Mouse (Mus musculus): ENCODE data around the gene Gas6. TPM values are rescaled to one million over a fixed set of nuclear protein-coding genes. Genes with fewer than 3 reads are reported as not detected.
A peak's percentile ranks its signal among the peaks of the same experiment; 100 is the strongest.

Gene Gas6
- polyA plus RNA-seq (2015; fragmentation: Nextera tagmentation; extraction: Ambion mirVana) = 65.1 and 67.4 TPM in 2 replicates

GRCm38 (mm10) chr8:13493858-13494631, at the start of gene Gas6:
TSS of gene Gas6 (minus strand) at chr8:13494490.
- Histone ChIP-seq H3K4me2 (ENCODE audit: low read length) (peak within 1 kb of the TSS; percentile 77), H3K36me3 (ENCODE audit: control insufficient read depth, insufficient read depth, low read length) (peaks cover 4% of the 10 kb centered on the region; the same call in 1 of the 2 replicates), H3K4me1 (ENCODE audit: control insufficient read depth, insufficient read depth, low read depth, low read length) (peaks cover 18% of the 10 kb centered on the region), H3K9me3 (ENCODE audit: control insufficient read depth, low read length) (no peaks in the 10 kb centered on the region), H3K27me3 (replicated peaks; ENCODE audit: control insufficient read depth, insufficient read depth, low read length) (no peaks in the 10 kb centered on the region; the same call in 1 of the 2 replicates), H3K9ac (ENCODE audit: low read depth, low read length) (peak within 1 kb of the TSS; percentile 89), H3K4me3 (ENCODE audit: low read length) (peak within 1 kb of the TSS; percentile 78), H3K27ac (ENCODE audit: low read depth, low read length) (peak within 1 kb of the TSS; percentile 75)
- ATAC-seq = peak; percentile 83
- WGBS = 2% methylated on average over 39 of the region's 64 CpGs

- ATAC-seq = no peak
- no peaks in the 10 kb centered on the region for H3K9me3 ChIP-seq (ENCODE audit: control insufficient read depth, low read length)
- WGBS = 63% methylated on average over 5 of the region's 5 CpGs
Measured at GRCm38 (mm10) chr8:13541526-13541925, 47.2 kb upstream of the Gas6 start.

GRCm38 (mm10) chr8:13540122-13540521, 45.8 kb upstream of the Gas6 start:
- Histone ChIP-seq H3K9me3 (ENCODE audit: control insufficient read depth, low read length) (no peaks in the 10 kb centered on the region), H3K36me3 (ENCODE audit: control insufficient read depth, insufficient read depth, low read length) (no peaks in the 10 kb centered on the region), H3K4me1 (ENCODE audit: control insufficient read depth, insufficient read depth, low read depth, low read length) (no peaks in the 10 kb centered on the region), H3K9ac (ENCODE audit: low read depth, low read length) (no peak overlapping the region), H3K4me3 (ENCODE audit: low read length) (no peak overlapping the region), H3K27me3 (replicated peaks; ENCODE audit: control insufficient read depth, insufficient read depth, low read length) (no peaks in the 10 kb centered on the region), H3K4me2 (ENCODE audit: low read length) (no peak overlapping the region), H3K27ac (ENCODE audit: low read depth, low read length) (no peak overlapping the region)
- 89% methylated on average over 5 of the region's 5 CpGs for WGBS
- ATAC-seq = no peak

More at GRCm38 (mm10) chr8:13541526-13541925, 47.2 kb upstream of the Gas6 start:
- Histone ChIP-seq H3K27me3 (replicated peaks; ENCODE audit: control insufficient read depth, insufficient read depth, low read length) (no peaks in the 10 kb centered on the region), H3K27ac (ENCODE audit: low read depth, low read length) (no peak overlapping the region), H3K36me3 (ENCODE audit: control insufficient read depth, insufficient read depth, low read length) (no peaks in the 10 kb centered on the region), H3K4me3 (ENCODE audit: low read length) (no peak overlapping the region), H3K9ac (ENCODE audit: low read depth, low read length) (no peak overlapping the region), H3K4me1 (ENCODE audit: control insufficient read depth, insufficient read depth, low read depth, low read length) (no peaks in the 10 kb centered on the region), H3K4me2 (ENCODE audit: low read length) (no peak overlapping the region)

- H3K9ac ChIP-seq (ENCODE audit: low read depth, low read length) = no peak overlapping the region
- no peaks in the 10 kb centered on the region for H3K9me3 ChIP-seq (ENCODE audit: control insufficient read depth, low read length)
- ATAC-seq = peak; percentile 90
- WGBS = 44% methylated on average over 6 of the region's 6 CpGs
- no peaks in the 10 kb centered on the region for H3K27me3 ChIP-seq (replicated peaks; ENCODE audit: control insufficient read depth, insufficient read depth, low read length)
- H3K4me1 ChIP-seq (ENCODE audit: control insufficient read depth, insufficient read depth, low read depth, low read length) = no peaks in the 10 kb centered on the region
- no peak overlapping the region for H3K4me3 ChIP-seq (ENCODE audit: low read length)
- H3K36me3 ChIP-seq (ENCODE audit: control insufficient read depth, insufficient read depth, low read length) = no peaks in the 10 kb centered on the region
- no peak overlapping the region for H3K4me2 ChIP-seq (ENCODE audit: low read length)
- H3K27ac ChIP-seq (ENCODE audit: low read depth, low read length) = no peak overlapping the region
Measured at GRCm38 (mm10) chr8:13538821-13539220, 44.5 kb upstream of the Gas6 start.

GRCm38 (mm10) chr8:13537102-13537501, 42.8 kb upstream of the Gas6 start:
- Histone ChIP-seq H3K4me2 (ENCODE audit: low read length) (no peak overlapping the region), H3K36me3 (ENCODE audit: control insufficient read depth, insufficient read depth, low read length) (no peaks in the 10 kb centered on the region), H3K27me3 (replicated peaks; ENCODE audit: control insufficient read depth, insufficient read depth, low read length) (no peaks in the 10 kb centered on the region), H3K4me3 (ENCODE audit: low read length) (no peak overlapping the region), H3K27ac (ENCODE audit: low read depth, low read length) (no peak overlapping the region), H3K4me1 (ENCODE audit: control insufficient read depth, insufficient read depth, low read depth, low read length) (no peaks in the 10 kb centered on the region), H3K9me3 (ENCODE audit: control insufficient read depth, low read length) (no peaks in the 10 kb centered on the region), H3K9ac (ENCODE audit: low read depth, low read length) (no peak overlapping the region)
- 41% methylated on average over 2 of the region's 2 CpGs for WGBS
- no peak for ATAC-seq

- H3K4me1 ChIP-seq (ENCODE audit: control insufficient read depth, insufficient read depth, low read depth, low read length) = peaks cover 23% of the 10 kb centered on the region
- ATAC-seq = no peak
- H3K27me3 ChIP-seq (replicated peaks; ENCODE audit: control insufficient read depth, insufficient read depth, low read length) = no peaks in the 10 kb centered on the region
- no peaks in the 10 kb centered on the region for H3K9me3 ChIP-seq (ENCODE audit: control insufficient read depth, low read length)
- H3K4me3 ChIP-seq (ENCODE audit: low read length) = no peak overlapping the region
- no peak overlapping the region for H3K27ac ChIP-seq (ENCODE audit: low read depth, low read length)
- H3K36me3 ChIP-seq (ENCODE audit: control insufficient read depth, insufficient read depth, low read length) = no peaks in the 10 kb centered on the region
- no peak overlapping the region for H3K9ac ChIP-seq (ENCODE audit: low read depth, low read length)
- 63% methylated on average over 8 of the region's 8 CpGs for WGBS
- no peak overlapping the region for H3K4me2 ChIP-seq (ENCODE audit: low read length)
Measured at GRCm38 (mm10) chr8:13533123-13533522, 38.8 kb upstream of the Gas6 start.

GRCm38 (mm10) chr8:13531602-13532171, 37.4 kb upstream of the Gas6 start:
- Histone ChIP-seq H3K9ac (ENCODE audit: low read depth, low read length) (no peak overlapping the region), H3K27me3 (replicated peaks; ENCODE audit: control insufficient read depth, insufficient read depth, low read length) (no peaks in the 10 kb centered on the region), H3K4me3 (ENCODE audit: low read length) (no peak overlapping the region), H3K9me3 (ENCODE audit: control insufficient read depth, low read length) (no peaks in the 10 kb centered on the region), H3K36me3 (ENCODE audit: control insufficient read depth, insufficient read depth, low read length) (no peaks in the 10 kb centered on the region), H3K4me1 (ENCODE audit: control insufficient read depth, insufficient read depth, low read depth, low read length) (peaks cover 23% of the 10 kb centered on the region), H3K27ac (ENCODE audit: low read depth, low read length) (peak overlapping the region; percentile 69), H3K4me2 (ENCODE audit: low read length) (no peak overlapping the region)
- ATAC-seq = 0 out of 2 replicates have a peak, but pooled peaks have one; percentile 31
- 48% methylated on average over 9 of the region's 9 CpGs for WGBS

- no peaks in the 10 kb centered on the region for H3K36me3 ChIP-seq (ENCODE audit: control insufficient read depth, insufficient read depth, low read length)
- peak overlapping the region; percentile 69 for H3K27ac ChIP-seq (ENCODE audit: low read depth, low read length)
- no peak overlapping the region for H3K9ac ChIP-seq (ENCODE audit: low read depth, low read length)
- H3K4me3 ChIP-seq (ENCODE audit: low read length) = no peak overlapping the region
- ATAC-seq = peak; percentile 75
- H3K27me3 ChIP-seq (replicated peaks; ENCODE audit: control insufficient read depth, insufficient read depth, low read length) = no peaks in the 10 kb centered on the region
- WGBS = 26% methylated on average over 5 of the region's 5 CpGs
- peaks cover 23% of the 10 kb centered on the region for H3K4me1 ChIP-seq (ENCODE audit: control insufficient read depth, insufficient read depth, low read depth, low read length)
- H3K9me3 ChIP-seq (ENCODE audit: control insufficient read depth, low read length) = no peaks in the 10 kb centered on the region
- H3K4me2 ChIP-seq (ENCODE audit: low read length) = no peak overlapping the region
Measured at GRCm38 (mm10) chr8:13530941-13531340, 36.7 kb upstream of the Gas6 start.

- H3K36me3 ChIP-seq (ENCODE audit: control insufficient read depth, insufficient read depth, low read length) = no peaks in the 10 kb centered on the region
- no peak overlapping the region for H3K4me2 ChIP-seq (ENCODE audit: low read length)
- H3K9ac ChIP-seq (ENCODE audit: low read depth, low read length) = no peak overlapping the region
- H3K4me3 ChIP-seq (ENCODE audit: low read length) = no peak overlapping the region
- no peaks in the 10 kb centered on the region for H3K27me3 ChIP-seq (replicated peaks; ENCODE audit: control insufficient read depth, insufficient read depth, low read length)
- peaks cover 23% of the 10 kb centered on the region for H3K4me1 ChIP-seq (ENCODE audit: control insufficient read depth, insufficient read depth, low read depth, low read length)
- ATAC-seq = peak; percentile 54
- no peaks in the 10 kb centered on the region for H3K9me3 ChIP-seq (ENCODE audit: control insufficient read depth, low read length)
- WGBS = 44% methylated on average over 3 of the region's 3 CpGs
- peak overlapping the region; percentile 69 for H3K27ac ChIP-seq (ENCODE audit: low read depth, low read length)
Measured at GRCm38 (mm10) chr8:13530401-13530800, 36.1 kb upstream of the Gas6 start.

Measured in hindbrain, embryonic 16.5 days (tissue).